Mouse (Mus musculus) small intestine, adult 2 months (tissue): ENCODE measurements around the gene E130208F15Rik. TPM values are rescaled to one million over a fixed set of nuclear protein-coding genes. Genes with fewer than 3 reads are reported as not detected.

Experiments used
- H3K27ac ChIP-seq: fragments of 200-500 bp; 2 replicates; pipeline ENCODE4 v1.5.1; 2012; ENCODE audit warnings: low read depth, low read length, control low read depth, inconsistent platforms; ENCODE audit not compliant: insufficient read depth
- H3K27me3 ChIP-seq: fragments of 200-500 bp; 2 replicates; pipeline ENCODE4 v1.6.1; 2012; ENCODE audit warnings: mild to moderate bottlenecking, moderate library complexity, low read length, inconsistent platforms; ENCODE audit not compliant: control insufficient read depth, insufficient read depth
- H3K36me3 ChIP-seq: fragments of 200-500 bp; 2 replicates; pipeline ENCODE4 v1.6.1; 2012; ENCODE audit warnings: mild to moderate bottlenecking, low read length, control low read depth, inconsistent platforms; ENCODE audit not compliant: control insufficient read depth, insufficient read depth
- H3K4me1 ChIP-seq: fragments of 200-500 bp; 2 replicates; pipeline ENCODE4 v1.6.1; 2012; ENCODE audit warnings: low read length, inconsistent platforms, mixed read lengths; ENCODE audit not compliant: control insufficient read depth, insufficient read depth, insufficient read length
- H3K4me3 ChIP-seq: fragments of 200-500 bp; 2 replicates; pipeline ENCODE4 v1.5.1; 2012; ENCODE audit warnings: low read depth, mild to moderate bottlenecking, control low read depth, inconsistent platforms, low read length, moderate library complexity
- CTCF ChIP-seq: fragments of 200-500 bp; IDR thresholded peaks from 2 replicates; pipeline ENCODE4 v1.5.1; 2012; ENCODE audit warnings: low read depth, mild to moderate bottlenecking, control low read depth, inconsistent platforms, low read length, moderate library complexity, mixed read lengths; ENCODE audit not compliant: insufficient replicate concordance, insufficient read length; ENCODE audit errors: extremely low read depth
- POLR2A ChIP-seq: fragments of 200-500 bp; IDR thresholded peaks from 2 replicates; pipeline ENCODE4 v1.6.1; 2012; ENCODE audit warnings: low read depth, mild to moderate bottlenecking, control low read depth, inconsistent platforms, low read length, moderate library complexity
- WGBS: fragments of 180-500 bp; shearing (Covaris S2); methylation state at CpG from one replicate; pipeline ENCODE4 v1.1.7; 2018; 5-methylcytosine and 5-hydroxymethylcytosine counted together
- polyA plus RNA-seq: library from polyadenylated mRNA; depleted of rRNA; stranded (reverse); fragments of >200 nt; gene quantifications from 2 replicates; pipeline ENCODE4 v1.2.3, GENCODE M21; 2012

The E130208F15Rik gene
- polyA plus RNA-seq, 1 experiment, result 0.63 TPM

- Histone ChIP-seq H3K4me3 (no peak overlapping the region), H3K4me1 (peaks cover 6% of the 10 kb centered on the region), H3K27me3 (no peaks in the 10 kb centered on the region), H3K27ac (no peak overlapping the region), H3K36me3 (no peaks in the 10 kb centered on the region)
- TF ChIP-seq CTCF, result no peak
- TF ChIP-seq POLR2A, result no peak
- WGBS, result 74% methylated on average over 5 of the region's 5 CpGs
These were observed 13.0 kb downstream of the E130208F15Rik start for GRCm38 (mm10) chr7:30334563-30334962.

DNA sequence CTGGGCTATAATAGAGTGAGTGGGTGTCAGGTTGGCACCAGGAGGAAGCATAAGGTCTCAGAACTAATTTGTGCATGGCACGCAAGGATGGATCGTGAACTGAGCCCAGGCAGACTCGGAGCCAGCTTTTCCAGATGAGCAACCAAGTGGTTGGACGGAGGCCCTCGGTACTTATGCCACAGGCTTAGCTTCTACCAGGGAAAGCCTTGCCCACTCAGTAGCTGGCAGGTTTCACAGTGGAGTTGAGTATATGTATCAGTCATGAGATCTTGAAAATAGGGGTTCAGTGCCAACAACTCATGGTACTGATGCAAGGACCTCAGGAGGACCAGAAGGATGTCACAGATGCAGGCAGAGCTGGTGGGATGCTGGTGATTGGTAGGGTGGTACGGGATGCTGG lies 14.1 kb downstream of the E130208F15Rik start:
- WGBS, result 82% methylated on average over 6 of the region's 6 CpGs
- Histone ChIP-seq H3K27ac (no peak overlapping the region), H3K4me1 (peaks cover 6% of the 10 kb centered on the region), H3K4me3 (no peak overlapping the region), H3K36me3 (no peaks in the 10 kb centered on the region), H3K27me3 (no peaks in the 10 kb centered on the region)
- no peak for TF ChIP-seq POLR2A
- TF ChIP-seq CTCF, result no peak

- Histone ChIP-seq H3K36me3 (no peaks in the 10 kb centered on the region), H3K27ac (no peak overlapping the region), H3K4me3 (no peak overlapping the region), H3K27me3 (no peaks in the 10 kb centered on the region), H3K4me1 (peaks cover 6% of the 10 kb centered on the region)
- WGBS, result 1% methylated on average over 9 of the region's 9 CpGs
- TF ChIP-seq POLR2A, result no peak
- TF ChIP-seq CTCF, result peak; percentile 91; the same call in 1 of the 2 replicates
These were observed 14.8 kb downstream of the E130208F15Rik start for GRCm38 (mm10) chr7:30336384-30336783.

DNA sequence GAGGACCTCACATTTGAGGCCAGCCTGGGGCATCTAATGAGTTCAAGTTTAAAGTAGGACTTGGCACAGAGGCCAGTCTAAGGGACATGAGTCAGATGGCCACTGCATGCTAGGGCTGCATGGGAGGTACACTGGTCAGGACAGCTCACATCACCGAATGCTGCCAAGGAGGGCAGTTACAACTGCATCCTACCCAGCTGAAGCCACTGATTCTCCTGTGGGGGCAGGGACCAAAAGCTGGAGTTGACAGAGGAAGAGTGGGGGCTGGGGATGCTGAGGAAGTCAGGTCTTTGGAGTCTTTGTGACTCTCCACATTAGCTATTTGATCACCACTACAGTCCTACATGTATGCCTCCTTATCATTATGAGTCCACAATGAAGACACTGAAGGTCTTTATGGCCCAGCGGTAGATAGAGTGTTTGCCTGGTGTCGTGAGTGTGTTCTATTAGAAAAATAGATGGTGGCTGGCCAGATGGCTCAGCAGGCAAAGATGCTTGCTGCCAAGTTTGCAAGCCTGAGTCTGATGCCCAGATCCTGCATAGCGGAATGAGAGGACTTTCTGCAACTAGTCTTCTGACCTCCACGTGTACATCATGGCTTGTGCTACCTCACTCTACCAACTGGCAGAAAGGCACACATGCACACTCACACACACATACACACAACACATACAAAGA lies 18.0 kb downstream of the E130208F15Rik start:
- H3K27ac ChIP-seq, result no peak overlapping the region
- no peaks in the 10 kb centered on the region for H3K27me3 ChIP-seq
- no peaks in the 10 kb centered on the region for H3K36me3 ChIP-seq
- WGBS, result 53% methylated on average over 5 of the region's 5 CpGs
- TF ChIP-seq CTCF (no peak), POLR2A (no peak)
- no peak overlapping the region for H3K4me3 ChIP-seq
- H3K4me1 ChIP-seq, result no peaks in the 10 kb centered on the region

DNA sequence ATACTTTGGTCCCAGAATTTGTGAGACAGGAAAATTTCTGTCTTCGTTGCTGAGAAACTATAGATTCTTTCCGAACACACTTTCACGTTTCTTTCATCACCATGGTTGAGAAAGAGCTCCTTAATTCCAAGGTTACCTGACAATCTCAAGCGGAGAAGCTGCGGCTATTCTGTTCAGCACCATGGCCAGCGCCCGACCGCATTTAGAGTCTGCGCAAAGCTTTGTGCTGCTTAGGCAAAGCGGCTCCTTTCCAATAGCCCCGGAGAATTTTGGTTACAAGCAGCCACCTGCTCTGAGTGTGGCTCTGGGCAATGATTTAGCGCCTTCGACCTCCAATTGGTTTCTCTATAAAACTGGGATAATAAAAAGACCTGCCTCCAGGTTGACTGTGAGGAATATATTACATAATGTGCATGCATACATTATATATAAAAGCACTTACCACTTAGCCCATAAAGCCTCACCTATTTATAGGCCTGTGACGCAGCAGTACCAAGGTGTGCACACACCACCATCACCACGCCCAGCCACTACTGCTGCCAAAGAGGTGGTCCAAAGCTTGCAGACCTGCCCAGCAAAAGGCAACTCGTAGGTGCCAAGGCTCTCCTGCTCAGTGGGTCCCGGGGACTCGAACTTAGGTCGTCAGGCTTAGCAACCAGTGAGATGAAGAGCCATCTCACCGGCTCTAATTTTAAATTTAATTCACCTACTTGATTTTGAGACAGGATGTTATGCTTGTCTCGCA lies 25.3 kb downstream of the E130208F15Rik start:
- no peak overlapping the region for H3K27ac ChIP-seq
- H3K4me3 ChIP-seq, result no peak overlapping the region
- TF ChIP-seq CTCF (no peak), POLR2A (no peak)
- H3K27me3 ChIP-seq, result no peaks in the 10 kb centered on the region
- 21% methylated on average over 21 of the region's 21 CpGs for WGBS
- no peaks in the 10 kb centered on the region for H3K36me3 ChIP-seq
- H3K4me1 ChIP-seq, result peaks cover 7% of the 10 kb centered on the region; the same call in 1 of the 2 replicates

DNA sequence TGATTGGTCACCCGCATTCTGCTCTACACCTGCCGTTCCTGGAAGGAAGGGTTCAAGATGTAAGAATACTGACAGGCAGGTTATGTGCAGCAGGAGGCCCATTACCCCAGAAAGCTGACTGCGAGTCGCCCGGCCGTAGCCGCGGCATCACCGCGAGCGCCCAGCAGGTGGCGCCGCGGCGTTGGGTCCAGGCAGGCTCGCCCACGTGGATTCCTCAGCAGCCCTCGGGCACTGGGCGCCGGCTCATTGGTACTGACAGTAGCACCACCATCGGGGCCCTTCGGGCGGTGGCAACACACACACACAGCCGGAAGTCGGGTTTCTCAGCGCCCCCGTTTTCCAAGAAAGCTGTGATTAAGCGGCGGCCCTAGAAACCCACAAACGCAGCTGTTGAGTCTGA lies 26.3 kb downstream of the E130208F15Rik start:
- H3K4me1 ChIP-seq, result peaks cover 17% of the 10 kb centered on the region; the same call in 1 of the 2 replicates
- 2% methylated on average over 30 of the region's 30 CpGs for WGBS
- TF ChIP-seq CTCF, result peak; percentile 79
- TF ChIP-seq POLR2A, result no peak
- no peak overlapping the region for H3K27ac ChIP-seq
- no peaks in the 10 kb centered on the region for H3K27me3 ChIP-seq
- no peak overlapping the region for H3K4me3 ChIP-seq
- no peaks in the 10 kb centered on the region for H3K36me3 ChIP-seq

GRCm38 (mm10) chr7:30353279-30353822 lies 31.8 kb downstream of the E130208F15Rik start:
- WGBS, result 5% methylated on average over 6 of the region's 6 CpGs
- no peak for TF ChIP-seq POLR2A
- TF ChIP-seq CTCF, result peak; percentile 69; the same call in 1 of the 2 replicates
- Histone ChIP-seq H3K36me3 (peaks cover 2% of the 10 kb centered on the region; the same call in 1 of the 2 replicates), H3K4me1 (peaks cover 31% of the 10 kb centered on the region), H3K4me3 (no peak overlapping the region; the same call in 1 of the 2 replicates), H3K27ac (peak overlapping the region; percentile 61), H3K27me3 (no peaks in the 10 kb centered on the region)
